Mouse (Mus musculus) heart, postnatal 14 days (tissue): ENCODE results near the gene Rph3a. TPM values are rescaled to one million over a fixed set of nuclear protein-coding genes. Genes with fewer than 3 reads are reported as not detected.
"Not testable (repeated sequence)": the region's sequence is repeated elsewhere in the genome, so short reads cannot be mapped to it uniquely, and the experiment has no call there.

ENCODE experiments used
- DNase-seq, 2 experiments: peaks; one replicate each; pipeline ENCODE4 v3.0.0; 2021 to 2022
- intact Hi-C: fragments of 180-260 bp; cut with DNase I; formaldehyde crosslinking; loops from one replicate; pipeline ENCODE4 v1.15.1; 2025
- total RNA-seq, 2 experiments: library from RNA; stranded (reverse); gene quantifications; 2 replicates each; pipeline ENCODE4 v1.2.3; 2021

Gene Rph3a
- total RNA-seq, 2 experiments from 2014 or later, result not detected

- intact Hi-C loops, DNase-seq: not testable (repeated sequence)
Observed at GRCm38 (mm10) chr5:120919156-120919935, 90.5 kb downstream of the Rph3a start.

DNA sequence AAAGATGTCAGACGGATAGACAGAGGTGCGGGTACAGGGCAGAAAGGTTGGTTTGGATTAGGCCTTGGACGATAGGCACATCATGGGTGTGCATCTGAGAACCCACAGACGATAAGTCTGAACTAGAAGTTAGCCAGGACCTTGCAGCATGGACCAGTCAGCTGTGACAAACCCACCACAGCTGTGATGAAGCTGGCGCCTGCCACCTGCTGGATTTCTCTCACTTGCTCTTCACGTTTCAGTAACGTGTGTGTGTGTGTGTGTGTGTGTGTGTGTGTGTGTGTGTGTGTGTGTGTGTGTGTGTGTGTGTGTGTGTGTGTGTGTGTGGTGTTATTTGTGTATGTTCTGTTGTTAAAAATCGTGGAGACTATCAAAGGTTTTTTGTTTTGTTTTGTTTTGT, 95.7 kb downstream of the Rph3a start, which contains the start of gene Oas1d:
Gene Oas1d (plus strand): TSS at position 333 of the 400 bp plus-strand sequence.
- intact Hi-C loops, DNase-seq: not testable (repeated sequence)

DNA sequence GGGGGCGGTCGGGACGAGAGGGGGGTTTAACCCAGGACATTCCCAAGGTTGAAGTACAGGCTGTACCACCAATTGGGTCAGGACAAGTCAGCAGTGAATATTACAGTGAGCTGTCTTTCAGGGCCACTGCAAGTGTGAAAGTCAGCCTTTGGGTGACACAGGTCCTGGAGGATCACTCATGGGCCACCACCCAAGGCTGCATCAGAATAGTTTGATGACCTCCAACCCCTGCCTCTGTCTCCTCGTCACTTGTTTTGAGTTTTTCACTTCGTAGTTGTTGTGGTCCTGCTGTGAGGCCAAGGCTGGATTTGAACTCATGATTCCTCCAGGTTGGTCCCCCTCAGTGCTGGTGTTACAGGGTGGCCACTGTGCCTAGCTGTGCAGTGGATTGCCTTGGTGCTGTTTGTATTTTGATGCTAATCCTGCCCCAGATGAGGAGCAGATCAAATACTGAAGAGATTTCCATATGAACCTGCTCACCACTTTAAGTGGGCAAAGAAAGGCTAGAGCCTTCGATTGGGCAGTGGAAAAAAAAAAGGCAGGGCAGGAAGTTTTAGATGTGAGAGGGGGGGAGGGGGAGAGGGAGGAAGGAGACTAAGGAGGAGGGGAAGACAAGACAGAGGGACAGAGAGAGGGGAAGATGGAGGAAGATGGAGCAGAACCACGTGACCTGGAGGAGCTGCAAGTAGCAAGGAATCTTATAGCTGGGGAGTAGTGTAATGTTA, 101.5 kb downstream of the Rph3a start:
- intact Hi-C loops, result no loop called here
- DNase-seq, result no peak

- DNase-seq, intact Hi-C loops: not testable (repeated sequence)
Observed at GRCm38 (mm10) chr5:120906791-120907733, 102.8 kb downstream of the Rph3a start, which contains the start of gene Oas1a. Gene Oas1a (minus strand): TSS chr5:120907521.

GRCm38 (mm10) chr5:120902056-120902455, 107.8 kb downstream of the Rph3a start:
- intact Hi-C loops, result loop anchor here (2.0 kb wide), 1 partner anchor 15 kb away; the partner anchor contains the start of gene Oas1g

DNA sequence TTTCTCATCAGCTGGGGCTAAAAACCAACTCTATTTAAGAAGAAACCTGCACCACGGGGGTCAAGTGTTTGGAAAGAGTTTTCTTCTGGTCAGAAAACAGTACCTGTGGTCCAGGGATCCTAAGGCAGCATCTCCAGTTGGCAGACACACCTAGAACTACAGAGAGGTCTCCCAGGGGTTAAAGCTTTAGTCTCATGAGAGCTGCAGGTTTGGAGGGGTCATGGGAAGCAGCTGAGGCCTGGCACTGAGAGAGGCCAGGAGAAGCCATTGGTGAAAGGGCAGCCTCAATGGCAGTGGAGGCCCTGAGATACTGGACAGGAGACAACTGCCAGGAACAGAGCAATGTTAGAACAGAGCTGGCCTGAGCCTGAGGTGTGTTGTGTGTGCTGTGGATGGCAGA, 109.2 kb downstream of the Rph3a start:
- DNase-seq, result no peak
- intact Hi-C loops, result no loop called here

More at GRCm38 (mm10) chr5:120902056-120902455, 107.8 kb downstream of the Rph3a start:
- no peak for DNase-seq

- DNase-seq, result no peak
- intact Hi-C loops, result loop anchor here (1.0 kb wide), 1 partner anchor 19 kb away; no protein-coding TSS in a partner anchor
Observed at GRCm38 (mm10) chr5:120898726-120899125, 111.2 kb downstream of the Rph3a start.

DNA sequence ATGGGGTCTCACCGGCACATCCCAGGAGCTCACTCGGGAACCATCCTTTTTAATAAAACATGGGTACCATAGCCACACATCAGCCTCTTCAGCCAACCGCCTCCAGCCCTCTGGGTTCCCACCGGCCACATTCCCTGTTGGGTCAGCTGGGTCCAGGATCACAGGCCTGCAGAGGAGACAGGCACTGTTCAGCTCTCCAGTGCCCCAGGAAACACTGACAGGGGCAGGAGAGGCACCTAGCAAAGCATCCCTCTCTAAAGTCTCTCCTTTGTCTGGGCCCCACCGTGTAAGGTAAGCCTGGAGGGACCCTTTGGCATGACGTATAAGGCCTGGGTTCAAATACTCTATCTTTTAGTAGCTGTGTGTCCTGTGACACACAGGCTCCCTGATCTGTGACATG, 111.6 kb downstream of the Rph3a start:
- no peak for DNase-seq
- intact Hi-C loops, result loop anchor here (1.0 kb wide), 1 partner anchor 19 kb away; no protein-coding TSS in a partner anchor

- no peak for DNase-seq
- intact Hi-C loops, result no loop called here
Observed at GRCm38 (mm10) chr5:120895231-120895900, 114.5 kb downstream of the Rph3a start.

DNA sequence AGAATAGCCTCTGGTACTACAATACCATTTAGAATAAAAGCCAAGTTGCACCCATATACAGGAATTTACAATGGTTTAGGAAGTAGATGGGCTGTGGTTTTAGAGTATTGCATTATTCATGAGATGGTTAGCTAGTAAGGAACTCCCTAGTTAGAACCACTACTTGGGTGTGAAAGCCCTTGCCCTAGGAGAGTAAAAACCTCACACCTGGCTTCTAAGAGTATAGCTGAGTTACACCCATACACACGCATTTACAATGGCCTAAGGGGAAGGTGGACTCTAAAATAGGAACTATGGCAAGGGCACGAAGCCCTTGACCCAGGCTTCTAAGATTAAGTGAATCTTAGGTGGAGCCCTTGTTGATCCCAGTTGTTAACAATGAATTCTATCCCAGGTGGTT, 115.2 kb downstream of the Rph3a start:
- intact Hi-C loops, DNase-seq: not testable (repeated sequence)

GRCm38 (mm10) chr5:120893866-120894265, 116.0 kb downstream of the Rph3a start:
- intact Hi-C loops, DNase-seq: not testable (repeated sequence)

GRCm38 (mm10) chr5:120892243-120892660, 117.6 kb downstream of the Rph3a start:
- intact Hi-C loops, result loop anchor here (1.0 kb wide), 1 partner anchor 107 kb away; no protein-coding TSS in a partner anchor
- no peak for DNase-seq

- not testable (repeated sequence) for DNase-seq
- intact Hi-C loops, result loop anchor here (1.0 kb wide), 1 partner anchor 106 kb away; no protein-coding TSS in a partner anchor
Observed at GRCm38 (mm10) chr5:120891566-120892242, 118.2 kb downstream of the Rph3a start.

DNA sequence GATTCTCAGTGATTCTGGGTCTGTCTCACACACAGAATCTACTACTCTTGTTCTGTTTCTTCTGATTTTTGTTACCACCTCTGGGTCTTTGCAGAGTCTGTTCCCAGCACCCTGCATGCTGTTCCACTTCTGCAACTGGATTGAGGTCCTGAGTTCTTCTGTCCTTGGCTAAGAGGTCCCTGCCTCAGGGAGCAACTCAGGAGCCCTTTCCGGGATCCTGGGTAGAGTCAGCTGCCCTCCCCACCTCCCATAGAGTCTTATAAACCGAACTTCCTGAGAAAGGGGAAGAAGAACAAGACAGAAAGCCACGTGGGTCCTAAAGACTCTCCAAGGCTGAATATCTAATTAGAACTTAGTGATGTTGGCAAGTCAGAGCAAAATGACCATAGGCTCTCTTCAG, 118.9 kb downstream of the Rph3a start:
- DNase-seq, result no peak
- intact Hi-C loops, result no loop called here

Other genes starting within 250 kb of the Rph3a start
- gene Oas3, start 232.4 kb downstream of the Rph3a start, total RNA-seq, result under 1 TPM in 1 of 2 experiments, not detected in 1; 0.20 TPM
- not detected for gene Oas1e, start 214.6 kb downstream of the Rph3a start, total RNA-seq
- gene Oas1c, start 197.6 kb downstream of the Rph3a start, total RNA-seq, result under 1 TPM; 0.31 to 0.34 TPM
- not detected for gene Oas1f, start 162.7 kb downstream of the Rph3a start, total RNA-seq
- not detected for gene Oas1h, start 148.7 kb downstream of the Rph3a start, total RNA-seq
- not detected for gene Oas1g, start 122.5 kb downstream of the Rph3a start, total RNA-seq
- gene Oas1a, start 102.6 kb downstream of the Rph3a start, total RNA-seq, result under 1 TPM; 0.19 to 0.34 TPM
- gene Oas1d, start 95.6 kb downstream of the Rph3a start, total RNA-seq, result not detected
- gene Ptpn11, start 181.3 kb upstream of the Rph3a start, total RNA-seq, result 100 to 1,000 TPM; 147 to 166 TPM
- 100 to 1,000 TPM; 556 to 621 TPM for gene Rpl6, start 194.4 kb upstream of the Rph3a start, total RNA-seq
- gene Hectd4, start 210.1 kb upstream of the Rph3a start, total RNA-seq, result 10 to 100 TPM; 25.1 to 27.6 TPM